Mouse (Mus musculus): ENCODE results near the gene Kctd2. TPM values are rescaled to one million over a fixed set of nuclear protein-coding genes. Genes with fewer than 3 reads are reported as not detected.
"Not testable (repeated sequence)": the region's sequence is repeated elsewhere in the genome, so short reads cannot be mapped to it uniquely, and the experiment has no call there.

Gene Kctd2
- polyA plus RNA-seq, 1 experiment from 2014 or later, result 11.5 TPM

DNA sequence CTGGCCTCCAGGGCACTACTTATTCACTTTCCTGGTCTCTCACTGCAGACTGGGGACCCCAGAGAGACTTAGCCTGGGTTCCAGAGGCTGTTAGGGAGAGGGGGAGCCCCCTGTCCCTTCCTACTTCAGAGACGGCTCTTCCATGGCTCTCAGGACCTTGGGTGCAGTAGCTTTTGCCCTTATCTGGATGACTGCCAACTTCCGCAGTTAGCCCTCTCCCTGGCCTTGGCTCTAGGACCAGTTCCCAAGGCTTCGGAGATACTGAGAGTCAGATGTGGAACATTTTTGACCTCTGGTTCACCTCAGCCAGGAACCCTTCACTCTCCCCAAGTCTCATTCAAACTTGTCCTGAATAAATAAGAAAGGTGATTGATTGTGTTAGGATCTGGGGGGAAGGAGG, 27.0 kb downstream of the Kctd2 start:
- H3K27me3 ChIP-seq, result peaks cover 3% of the 10 kb centered on the region; the same call in 1 of the 2 replicates
- no peaks in the 10 kb centered on the region for H3K9me3 ChIP-seq (replicated peaks)
- H3K4me2 ChIP-seq, result no peak overlapping the region
- H3K9ac ChIP-seq, result peak overlapping the region; percentile 26; the same call in 1 of the 2 replicates
- peaks cover 27% of the 10 kb centered on the region for H3K4me1 ChIP-seq (replicated peaks)
- H3K27ac ChIP-seq, result peak overlapping the region; percentile 69
- peak; percentile 41; the same call in 1 of the 2 replicates for ATAC-seq (replicated peaks; ENCODE audit: insufficient number of reproducible peaks, insufficient read depth, low FRiP score, low read depth)
- H3K4me3 ChIP-seq, result no peak overlapping the region
- WGBS, result 13% methylated on average over 3 of the region's 3 CpGs
- H3K36me3 ChIP-seq, result no peaks in the 10 kb centered on the region

GRCm38 (mm10) chr11:115447321-115447885, 27.5 kb downstream of the Kctd2 start:
- Histone ChIP-seq H3K9me3 (replicated peaks) (no peaks in the 10 kb centered on the region), H3K27ac (peak overlapping the region; percentile 69)
- ATAC-seq (replicated peaks; ENCODE audit: insufficient number of reproducible peaks, insufficient read depth, low FRiP score, low read depth), result peak; percentile 9; the same call in 1 of the 2 replicates

DNA sequence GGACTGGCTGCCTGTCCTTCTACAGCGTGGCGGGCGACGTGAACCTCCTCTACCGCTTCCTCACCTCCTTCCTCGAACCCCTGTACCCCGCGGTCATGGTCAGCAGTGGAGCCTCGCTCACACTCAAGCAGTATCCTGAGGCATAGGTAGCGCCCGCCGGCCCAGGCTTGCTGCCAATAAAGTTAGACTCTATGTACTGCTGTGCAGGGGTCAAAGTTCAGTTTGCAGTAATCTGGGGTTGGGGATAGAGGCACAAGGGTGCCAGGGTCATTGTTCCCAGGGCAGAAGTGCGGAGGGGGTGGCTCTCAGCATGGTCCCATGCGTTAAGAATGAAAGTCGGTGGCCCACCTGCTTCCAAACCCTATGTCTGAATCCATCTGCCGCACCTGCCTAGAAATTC, 28.1 kb downstream of the Kctd2 start:
- Histone ChIP-seq H3K4me2 (no peak overlapping the region), H3K9ac (no peak overlapping the region), H3K4me3 (no peak overlapping the region), H3K27me3 (peaks cover 3% of the 10 kb centered on the region; the same call in 1 of the 2 replicates), H3K36me3 (no peaks in the 10 kb centered on the region), H3K4me1 (replicated peaks) (peaks cover 27% of the 10 kb centered on the region), H3K27ac (no peak overlapping the region), H3K9me3 (replicated peaks) (no peaks in the 10 kb centered on the region)
- no peak for ATAC-seq (replicated peaks; ENCODE audit: insufficient number of reproducible peaks, insufficient read depth, low FRiP score, low read depth)
- 89% methylated on average over 16 of the region's 16 CpGs for WGBS

More at GRCm38 (mm10) chr11:115447321-115447885, 27.5 kb downstream of the Kctd2 start:
- Histone ChIP-seq H3K27me3 (peaks cover 3% of the 10 kb centered on the region; the same call in 1 of the 2 replicates), H3K36me3 (no peaks in the 10 kb centered on the region), H3K4me2 (no peak overlapping the region), H3K4me3 (no peak overlapping the region), H3K9ac (no peak overlapping the region), H3K4me1 (replicated peaks) (peaks cover 27% of the 10 kb centered on the region)
- WGBS, result 80% methylated on average over 11 of the region's 11 CpGs

- Histone ChIP-seq H3K27me3 (peaks cover 3% of the 10 kb centered on the region; the same call in 1 of the 2 replicates), H3K9me3 (replicated peaks) (no peaks in the 10 kb centered on the region), H3K36me3 (no peaks in the 10 kb centered on the region), H3K27ac (no peak overlapping the region), H3K4me2 (no peak overlapping the region), H3K4me3 (no peak overlapping the region), H3K4me1 (replicated peaks) (peaks cover 31% of the 10 kb centered on the region), H3K9ac (no peak overlapping the region)
- ATAC-seq (replicated peaks; ENCODE audit: insufficient number of reproducible peaks, insufficient read depth, low FRiP score, low read depth), result no peak
- WGBS, result 60% methylated on average over 7 of the region's 7 CpGs
Measured at GRCm38 (mm10) chr11:115448998-115449397, 29.1 kb downstream of the Kctd2 start.

- no peak overlapping the region for H3K4me2 ChIP-seq
- H3K9me3 ChIP-seq (replicated peaks), result no peaks in the 10 kb centered on the region
- no peak overlapping the region for H3K27ac ChIP-seq
- H3K4me1 ChIP-seq (replicated peaks), result peaks cover 31% of the 10 kb centered on the region
- WGBS, result 83% methylated on average over 7 of the region's 7 CpGs
- H3K4me3 ChIP-seq, result no peak overlapping the region
- no peak overlapping the region for H3K9ac ChIP-seq
- H3K27me3 ChIP-seq, result no peaks in the 10 kb centered on the region
- no peak for ATAC-seq (replicated peaks; ENCODE audit: insufficient number of reproducible peaks, insufficient read depth, low FRiP score, low read depth)
- no peaks in the 10 kb centered on the region for H3K36me3 ChIP-seq
Measured at GRCm38 (mm10) chr11:115450176-115450575, 30.2 kb downstream of the Kctd2 start.

- Histone ChIP-seq H3K36me3 (no peaks in the 10 kb centered on the region), H3K27ac (peak overlapping the region; percentile 31; the same call in 1 of the 2 replicates), H3K27me3 (no peaks in the 10 kb centered on the region), H3K9ac (no peak overlapping the region), H3K9me3 (replicated peaks) (no peaks in the 10 kb centered on the region), H3K4me1 (replicated peaks) (peaks cover 24% of the 10 kb centered on the region), H3K4me3 (no peak overlapping the region), H3K4me2 (no peak overlapping the region)
- 83% methylated on average over 8 of the region's 8 CpGs for WGBS
- ATAC-seq (replicated peaks; ENCODE audit: insufficient number of reproducible peaks, insufficient read depth, low FRiP score, low read depth), result no peak
Measured at GRCm38 (mm10) chr11:115451781-115452241, 31.9 kb downstream of the Kctd2 start.

DNA sequence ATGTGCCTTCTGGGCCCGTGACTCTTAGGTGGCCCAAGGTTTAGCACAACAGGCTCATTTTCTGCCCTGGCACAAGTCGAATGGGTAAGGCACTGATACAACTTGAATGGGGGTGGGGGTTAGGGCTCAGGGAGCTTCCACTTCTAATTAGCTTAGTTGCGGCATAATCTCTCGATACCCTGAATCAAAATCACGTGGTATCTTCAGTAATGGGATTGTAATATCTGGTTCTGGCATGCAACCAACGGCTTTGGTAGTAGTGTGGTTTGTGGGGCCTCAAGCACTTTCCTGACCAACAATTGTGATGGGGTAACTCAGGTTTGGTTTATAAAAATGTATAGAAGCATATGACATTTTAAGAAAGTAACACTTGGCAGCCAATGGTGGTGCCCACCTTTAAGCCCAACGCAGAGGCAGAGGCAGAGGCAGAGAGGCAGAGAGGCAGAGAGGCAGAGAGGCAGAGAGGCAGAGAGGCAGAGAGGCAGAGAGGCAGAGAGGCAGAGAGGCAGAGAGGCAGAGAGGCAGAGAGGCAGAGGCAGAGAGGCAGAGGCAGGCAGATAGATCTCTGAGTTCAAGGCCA, 32.4 kb downstream of the Kctd2 start:
- H3K9ac ChIP-seq, result no peak overlapping the region
- no peak overlapping the region for H3K4me3 ChIP-seq
- 78% methylated on average over 7 of the region's 7 CpGs for WGBS
- peaks cover 23% of the 10 kb centered on the region for H3K4me1 ChIP-seq (replicated peaks)
- peak overlapping the region; percentile 31; the same call in 1 of the 2 replicates for H3K27ac ChIP-seq
- no peaks in the 10 kb centered on the region for H3K27me3 ChIP-seq
- H3K9me3 ChIP-seq (replicated peaks), result no peaks in the 10 kb centered on the region
- H3K36me3 ChIP-seq, result no peaks in the 10 kb centered on the region
- H3K4me2 ChIP-seq, result no peak overlapping the region
- ATAC-seq (replicated peaks; ENCODE audit: insufficient number of reproducible peaks, insufficient read depth, low FRiP score, low read depth), result no peak

GRCm38 (mm10) chr11:115453306-115453705, 33.4 kb downstream of the Kctd2 start:
- ATAC-seq (replicated peaks; ENCODE audit: insufficient number of reproducible peaks, insufficient read depth, low FRiP score, low read depth), result no peak
- no peaks in the 10 kb centered on the region for H3K9me3 ChIP-seq (replicated peaks)
- no peak overlapping the region for H3K4me2 ChIP-seq
- H3K9ac ChIP-seq, result no peak overlapping the region
- no peaks in the 10 kb centered on the region for H3K27me3 ChIP-seq
- no peak overlapping the region for H3K27ac ChIP-seq
- no peak overlapping the region for H3K4me3 ChIP-seq
- peaks cover 20% of the 10 kb centered on the region for H3K4me1 ChIP-seq (replicated peaks)
- WGBS, result 53% methylated on average over 4 of the region's 4 CpGs
- no peaks in the 10 kb centered on the region for H3K36me3 ChIP-seq

- H3K4me1 ChIP-seq (replicated peaks), result peaks cover 12% of the 10 kb centered on the region
- not testable (repeated sequence) for H3K27me3 ChIP-seq; H3K27ac ChIP-seq; ATAC-seq (replicated peaks; ENCODE audit: insufficient number of reproducible peaks, insufficient read depth, low FRiP score, low read depth); H3K9me3 ChIP-seq (replicated peaks); H3K4me3 ChIP-seq; H3K9ac ChIP-seq; H3K4me2 ChIP-seq; H3K36me3 ChIP-seq
- WGBS, result 80% methylated on average over 6 of the region's 6 CpGs
Measured at GRCm38 (mm10) chr11:115454822-115455221, 34.9 kb downstream of the Kctd2 start.

GRCm38 (mm10) chr11:115455619-115456018, 35.7 kb downstream of the Kctd2 start:
- Histone ChIP-seq H3K4me2 (no peak overlapping the region), H3K27ac (no peak overlapping the region), H3K4me3 (no peak overlapping the region), H3K27me3 (no peaks in the 10 kb centered on the region), H3K4me1 (replicated peaks) (peaks cover 12% of the 10 kb centered on the region), H3K9me3 (replicated peaks) (no peaks in the 10 kb centered on the region), H3K36me3 (no peaks in the 10 kb centered on the region), H3K9ac (no peak overlapping the region)
- no peak for ATAC-seq (replicated peaks; ENCODE audit: insufficient number of reproducible peaks, insufficient read depth, low FRiP score, low read depth)
- WGBS, result 87% methylated on average over 15 of the region's 15 CpGs

- Histone ChIP-seq H3K27me3 (no peaks in the 10 kb centered on the region), H3K9me3 (replicated peaks) (no peaks in the 10 kb centered on the region), H3K4me2 (no peak overlapping the region), H3K4me1 (replicated peaks) (peaks cover 12% of the 10 kb centered on the region), H3K9ac (no peak overlapping the region), H3K4me3 (no peak overlapping the region), H3K27ac (no peak overlapping the region), H3K36me3 (no peaks in the 10 kb centered on the region)
- WGBS, result 87% methylated on average over 5 of the region's 5 CpGs
- no peak for ATAC-seq (replicated peaks; ENCODE audit: insufficient number of reproducible peaks, insufficient read depth, low FRiP score, low read depth)
Measured at GRCm38 (mm10) chr11:115456182-115456581, 36.3 kb downstream of the Kctd2 start.

Measured in heart, embryonic 15.5 days (tissue).